Mouse (Mus musculus): ENCODE measurements around the gene Farsb.

DNA sequence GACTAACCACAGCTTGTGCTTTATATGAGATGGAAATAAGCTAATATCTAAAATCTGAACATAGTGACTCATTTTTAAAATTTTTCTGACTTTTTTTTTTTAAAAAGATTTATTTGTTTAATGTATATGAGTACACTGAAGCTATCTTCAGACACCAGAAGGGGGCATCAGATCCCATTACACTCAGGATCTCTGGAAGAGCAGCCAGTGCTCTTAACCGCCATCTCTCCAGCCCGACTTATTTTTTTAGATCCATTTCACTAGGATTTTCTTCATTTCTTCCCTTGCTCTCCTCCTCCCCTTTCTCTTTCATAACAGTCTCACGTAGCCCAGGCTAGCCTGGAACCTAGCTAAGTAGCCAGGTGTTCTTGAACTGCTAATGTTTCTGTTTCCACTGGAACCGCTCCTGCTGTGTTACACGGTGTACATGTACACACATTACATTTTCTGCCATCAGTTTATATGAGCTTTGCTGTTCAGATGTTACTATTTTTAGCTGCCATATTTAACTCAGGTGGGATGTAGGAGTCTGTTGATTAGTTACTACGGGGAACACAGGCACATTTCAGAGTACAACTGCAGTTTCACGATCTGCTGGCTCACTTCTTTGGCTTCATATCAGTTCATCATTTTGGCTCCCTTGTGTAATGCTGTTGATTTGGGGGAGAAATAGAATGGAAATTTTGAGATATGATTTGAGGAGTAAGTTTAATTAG lies 42.0 kb upstream of the Farsb start:
- TF ChIP-seq CTCF (conservative IDR thresholded peaks at IDR 0.05; ENCODE audit: low read length) (no peak), NANOG (IDR thresholded peaks at IDR 0.05; ENCODE audit: borderline replicate concordance, low read length) (no peak)

Data from E14TG2a.4 (cell line).